Mouse (Mus musculus) heart, postnatal 0 days (tissue): ENCODE results near the gene Armh3.

Experiments used
- CTCF ChIP-seq: IDR thresholded peaks from 2 replicates; pipeline ENCODE4 v1.5.1; 2016; ENCODE audit warnings: antibody characterized with exemption, control low read depth, low read depth
- EP300 ChIP-seq: IDR thresholded peaks from 2 replicates; pipeline ENCODE4 v1.6.1; 2016; ENCODE audit warnings: antibody characterized with exemption, low read depth

DNA sequence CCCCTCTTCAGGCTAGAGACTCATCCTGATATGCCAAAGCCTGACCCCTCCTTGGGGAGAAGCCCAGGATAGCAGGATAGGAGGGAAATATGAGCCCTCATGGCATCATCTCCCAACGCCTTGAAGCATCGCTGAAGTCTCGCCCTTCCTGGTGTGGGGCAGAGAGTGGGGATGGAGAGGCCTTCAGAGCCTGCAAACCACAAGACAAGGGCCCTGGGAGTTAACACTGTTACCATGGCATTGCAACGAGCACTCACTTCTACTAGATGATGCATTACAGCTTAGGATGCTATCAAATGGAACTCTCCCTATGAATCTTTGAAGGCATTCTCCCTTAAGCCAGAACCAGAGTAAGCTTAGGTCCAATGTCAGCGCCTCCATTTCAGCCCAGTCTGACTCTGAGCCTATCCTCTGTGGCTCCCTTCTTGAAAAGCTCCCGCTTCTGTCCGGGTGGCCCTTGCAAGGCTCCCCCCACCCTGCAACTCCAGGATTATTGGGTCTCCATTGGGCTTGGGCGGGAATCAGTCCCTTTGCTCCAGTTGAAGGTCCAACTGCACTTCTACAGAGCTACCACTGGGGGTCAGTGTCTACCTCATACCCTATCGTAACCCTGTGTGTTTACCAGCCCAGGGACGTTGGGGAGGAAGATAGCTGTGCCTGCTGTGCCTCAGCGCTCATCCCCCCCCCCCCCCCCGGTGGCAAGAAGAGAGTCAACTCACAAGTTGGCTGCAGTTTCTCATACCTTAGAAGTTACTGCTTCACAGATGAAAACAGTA is 193.5 kb downstream of the Armh3 start:
- TF ChIP-seq CTCF (peak; percentile 87), EP300 (no peak)
